Mouse (Mus musculus): Measurements from ENCODE around the gene Map2. TPM values are rescaled to one million over a fixed set of nuclear protein-coding genes. Genes with fewer than 3 reads are reported as not detected.

The Map2 gene
- polyA plus RNA-seq, 1 experiment from 2014 or later: 12.7 TPM

DNA sequence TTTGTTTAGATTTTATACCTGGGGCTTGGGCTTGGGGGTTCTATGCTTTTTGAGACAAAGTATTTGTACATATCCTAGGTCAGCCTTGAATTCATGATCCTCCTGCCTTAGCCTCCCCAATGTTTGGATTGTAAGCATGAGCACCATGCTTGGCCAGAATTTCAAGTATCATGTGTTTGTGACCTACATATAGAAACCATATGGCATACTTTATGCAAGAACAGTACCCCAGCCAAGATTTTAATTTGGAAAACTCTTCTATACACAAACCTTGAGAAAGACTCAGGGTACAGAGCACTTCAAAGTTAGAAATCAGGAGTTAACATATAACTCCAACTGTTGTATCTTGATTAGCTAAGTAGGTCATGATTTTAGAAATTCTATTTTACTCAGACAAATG, 243.3 kb downstream of the Map2 start:
- no peak for DNase-seq (ENCODE audit: low spot score)
- Histone ChIP-seq H3K9ac (ENCODE audit: low read length) (no peak overlapping the region), H3K4me2 (ENCODE audit: low read length) (no peak overlapping the region), H3K9me3 (ENCODE audit: control insufficient read depth, low read length) (no peaks in the 10 kb centered on the region), H3K36me3 (ENCODE audit: control insufficient read depth, insufficient read depth, low read length) (no peaks in the 10 kb centered on the region), H3K4me3 (ENCODE audit: low read depth, low read length) (no peak overlapping the region), H3K27me3 (replicated peaks; ENCODE audit: control insufficient read depth, insufficient read depth, low read length) (no peaks in the 10 kb centered on the region), H3K27ac (ENCODE audit: low read depth) (no peak overlapping the region), H3K4me1 (replicated peaks; ENCODE audit: control insufficient read depth, insufficient read depth, low read length) (no peaks in the 10 kb centered on the region)
- ATAC-seq (replicated peaks; ENCODE audit: low FRiP score, low TSS enrichment, low read depth): no peak

- 90% methylated on average over 5 of the region's 5 CpGs for WGBS
- Histone ChIP-seq H3K36me3 (ENCODE audit: control insufficient read depth, insufficient read depth, low read length) (no peaks in the 10 kb centered on the region), H3K4me3 (ENCODE audit: low read depth, low read length) (no peak overlapping the region), H3K4me1 (replicated peaks; ENCODE audit: control insufficient read depth, insufficient read depth, low read length) (no peaks in the 10 kb centered on the region), H3K27me3 (replicated peaks; ENCODE audit: control insufficient read depth, insufficient read depth, low read length) (no peaks in the 10 kb centered on the region), H3K27ac (ENCODE audit: low read depth) (no peak overlapping the region), H3K9me3 (ENCODE audit: control insufficient read depth, low read length) (no peaks in the 10 kb centered on the region), H3K9ac (ENCODE audit: low read length) (no peak overlapping the region), H3K4me2 (ENCODE audit: low read length) (no peak overlapping the region)
- ATAC-seq (replicated peaks; ENCODE audit: low FRiP score, low TSS enrichment, low read depth) (no peak), DNase-seq (ENCODE audit: low spot score) (no peak)
These were observed 251.0 kb downstream of the Map2 start for GRCm38 (mm10) chr1:66426073-66426472.

- no peak overlapping the region for H3K4me2 ChIP-seq (ENCODE audit: low read length)
- H3K4me3 ChIP-seq (ENCODE audit: low read depth, low read length): no peak overlapping the region
- no peak for DNase-seq (ENCODE audit: low spot score)
- no peaks in the 10 kb centered on the region for H3K27me3 ChIP-seq (replicated peaks; ENCODE audit: control insufficient read depth, insufficient read depth, low read length)
- no peak for ATAC-seq (replicated peaks; ENCODE audit: low FRiP score, low TSS enrichment, low read depth)
- no peaks in the 10 kb centered on the region for H3K9me3 ChIP-seq (ENCODE audit: control insufficient read depth, low read length)
- H3K4me1 ChIP-seq (replicated peaks; ENCODE audit: control insufficient read depth, insufficient read depth, low read length): no peaks in the 10 kb centered on the region
- no peak overlapping the region for H3K9ac ChIP-seq (ENCODE audit: low read length)
- no peak overlapping the region for H3K27ac ChIP-seq (ENCODE audit: low read depth)
- no peaks in the 10 kb centered on the region for H3K36me3 ChIP-seq (ENCODE audit: control insufficient read depth, insufficient read depth, low read length)
These were observed 255.9 kb downstream of the Map2 start for GRCm38 (mm10) chr1:66430962-66431361.

DNA sequence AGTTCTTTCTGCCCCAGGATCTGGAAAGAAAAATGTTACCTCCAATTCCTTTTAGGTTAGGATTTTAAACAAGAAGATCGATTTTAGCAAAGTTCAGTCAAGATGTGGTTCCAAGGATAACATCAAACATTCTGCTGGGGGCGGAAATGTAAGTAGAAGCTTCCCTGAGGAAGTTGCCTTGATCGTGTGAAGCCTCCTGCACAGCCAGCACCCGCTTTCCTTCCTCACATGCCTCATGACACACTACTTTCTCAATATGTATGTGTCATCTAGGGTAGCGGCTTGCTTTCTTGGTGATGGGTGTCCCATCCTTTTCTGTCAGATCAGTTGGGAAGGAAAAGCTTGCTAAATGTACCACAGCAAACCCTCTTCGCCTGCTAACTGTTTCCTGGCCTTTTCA, 256.4 kb downstream of the Map2 start:
- ATAC-seq (replicated peaks; ENCODE audit: low FRiP score, low TSS enrichment, low read depth) (no peak), DNase-seq (ENCODE audit: low spot score) (no peak)

DNA sequence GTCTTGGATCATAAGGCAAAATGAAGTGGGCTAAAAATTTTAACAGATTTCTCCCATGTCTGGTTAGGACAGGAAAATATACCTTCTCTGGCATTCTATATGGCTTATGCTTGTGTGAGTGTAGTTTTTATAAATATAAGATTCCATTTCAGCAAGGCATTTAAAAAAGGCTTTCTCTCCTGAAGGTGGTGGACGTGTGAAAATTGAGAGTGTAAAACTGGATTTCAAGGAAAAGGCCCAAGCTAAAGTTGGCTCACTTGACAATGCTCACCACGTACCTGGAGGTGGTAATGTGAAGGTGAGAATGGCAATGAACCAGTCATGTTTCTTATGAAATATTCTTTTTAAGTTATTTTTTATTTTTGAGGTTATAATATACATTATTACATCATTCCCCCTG, 263.0 kb downstream of the Map2 start:
- H3K27me3 ChIP-seq (replicated peaks; ENCODE audit: control insufficient read depth, insufficient read depth, low read length): no peaks in the 10 kb centered on the region
- 83% methylated on average over 2 of the region's 2 CpGs for WGBS
- no peak overlapping the region for H3K9ac ChIP-seq (ENCODE audit: low read length)
- no peak overlapping the region for H3K4me3 ChIP-seq (ENCODE audit: low read depth, low read length)
- H3K4me2 ChIP-seq (ENCODE audit: low read length): no peak overlapping the region
- ATAC-seq (replicated peaks; ENCODE audit: low FRiP score, low TSS enrichment, low read depth): no peak
- no peak for DNase-seq (ENCODE audit: low spot score)
- no peaks in the 10 kb centered on the region for H3K9me3 ChIP-seq (ENCODE audit: control insufficient read depth, low read length)
- no peaks in the 10 kb centered on the region for H3K36me3 ChIP-seq (ENCODE audit: control insufficient read depth, insufficient read depth, low read length)
- no peak overlapping the region for H3K27ac ChIP-seq (ENCODE audit: low read depth)
- no peaks in the 10 kb centered on the region for H3K4me1 ChIP-seq (replicated peaks; ENCODE audit: control insufficient read depth, insufficient read depth, low read length)

More for the DNA sequence above, 256.4 kb downstream of the Map2 start:
- Histone ChIP-seq H3K9ac (ENCODE audit: low read length) (no peak overlapping the region), H3K27me3 (replicated peaks; ENCODE audit: control insufficient read depth, insufficient read depth, low read length) (no peaks in the 10 kb centered on the region), H3K36me3 (ENCODE audit: control insufficient read depth, insufficient read depth, low read length) (no peaks in the 10 kb centered on the region), H3K9me3 (ENCODE audit: control insufficient read depth, low read length) (no peaks in the 10 kb centered on the region), H3K4me2 (ENCODE audit: low read length) (no peak overlapping the region), H3K4me3 (ENCODE audit: low read depth, low read length) (no peak overlapping the region), H3K27ac (ENCODE audit: low read depth) (no peak overlapping the region), H3K4me1 (replicated peaks; ENCODE audit: control insufficient read depth, insufficient read depth, low read length) (no peaks in the 10 kb centered on the region)
- WGBS: 87% methylated on average over 6 of the region's 6 CpGs

DNA sequence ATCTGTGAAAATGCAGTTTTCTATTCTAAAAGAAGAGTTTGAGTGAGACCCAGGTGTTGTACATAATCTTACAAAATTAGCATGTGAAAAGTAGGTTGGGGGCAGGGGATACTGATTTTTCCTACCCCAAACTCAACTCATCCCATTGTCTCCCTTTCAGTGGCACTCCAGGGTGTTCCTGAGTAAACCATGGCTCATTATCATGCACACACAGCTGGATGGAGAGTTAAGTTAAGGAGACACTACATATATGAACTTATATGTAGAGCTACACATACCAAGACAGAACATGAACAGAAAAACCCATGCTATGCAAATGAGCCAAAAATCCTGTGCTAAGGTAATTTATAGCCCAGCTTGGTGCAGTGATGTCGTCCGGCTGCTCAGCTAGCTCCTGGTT, 267.8 kb downstream of the Map2 start:
- H3K4me3 ChIP-seq (ENCODE audit: low read depth, low read length): no peak overlapping the region

DNA sequence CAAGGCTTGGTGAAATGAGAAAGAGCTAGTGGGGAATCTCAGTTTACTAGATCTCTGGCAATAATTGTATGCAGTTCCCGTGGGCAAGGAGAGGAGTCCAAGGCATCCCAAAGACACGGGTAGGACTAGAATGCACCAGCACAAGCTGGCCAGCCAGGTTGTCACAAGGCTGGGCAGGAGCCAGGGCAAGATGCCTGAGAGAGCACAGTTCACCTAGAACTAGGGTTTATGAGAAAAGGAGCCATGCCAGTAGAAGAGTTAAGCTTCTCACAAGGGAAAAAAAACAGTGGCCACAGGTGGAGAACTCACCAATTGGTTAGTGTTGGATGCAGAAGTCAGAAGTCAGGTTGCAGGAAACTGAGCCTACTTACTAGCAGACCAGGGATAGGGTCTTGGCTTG, 274.4 kb downstream of the Map2 start:
- DNase-seq (ENCODE audit: low spot score): no peak
- Histone ChIP-seq H3K9me3 (ENCODE audit: control insufficient read depth, low read length) (no peaks in the 10 kb centered on the region), H3K4me1 (replicated peaks; ENCODE audit: control insufficient read depth, insufficient read depth, low read length) (no peaks in the 10 kb centered on the region), H3K27ac (ENCODE audit: low read depth) (no peak overlapping the region), H3K36me3 (ENCODE audit: control insufficient read depth, insufficient read depth, low read length) (no peaks in the 10 kb centered on the region), H3K9ac (ENCODE audit: low read length) (no peak overlapping the region), H3K4me2 (ENCODE audit: low read length) (no peak overlapping the region), H3K4me3 (ENCODE audit: low read depth, low read length) (no peak overlapping the region), H3K27me3 (replicated peaks; ENCODE audit: control insufficient read depth, insufficient read depth, low read length) (no peaks in the 10 kb centered on the region)
- no peak for ATAC-seq (replicated peaks; ENCODE audit: low FRiP score, low TSS enrichment, low read depth)
- 63% methylated on average over 2 of the region's 2 CpGs for WGBS

More for the DNA sequence above, 267.8 kb downstream of the Map2 start:
- ATAC-seq (replicated peaks; ENCODE audit: low FRiP score, low TSS enrichment, low read depth) (no peak), DNase-seq (ENCODE audit: low spot score) (no peak)
- Histone ChIP-seq H3K9me3 (ENCODE audit: control insufficient read depth, low read length) (no peaks in the 10 kb centered on the region), H3K27me3 (replicated peaks; ENCODE audit: control insufficient read depth, insufficient read depth, low read length) (no peaks in the 10 kb centered on the region), H3K4me1 (replicated peaks; ENCODE audit: control insufficient read depth, insufficient read depth, low read length) (no peaks in the 10 kb centered on the region), H3K4me2 (ENCODE audit: low read length) (no peak overlapping the region), H3K27ac (ENCODE audit: low read depth) (no peak overlapping the region), H3K9ac (ENCODE audit: low read length) (no peak overlapping the region), H3K36me3 (ENCODE audit: control insufficient read depth, insufficient read depth, low read length) (no peaks in the 10 kb centered on the region)
- WGBS: 81% methylated on average over 2 of the region's 2 CpGs

- H3K36me3 ChIP-seq (ENCODE audit: control insufficient read depth, insufficient read depth, low read length): no peaks in the 10 kb centered on the region
- no peak overlapping the region for H3K27ac ChIP-seq (ENCODE audit: low read depth)
- no peak for ATAC-seq (replicated peaks; ENCODE audit: low FRiP score, low TSS enrichment, low read depth)
- H3K4me2 ChIP-seq (ENCODE audit: low read length): no peak overlapping the region
- DNase-seq (ENCODE audit: low spot score): no peak
- no peaks in the 10 kb centered on the region for H3K4me1 ChIP-seq (replicated peaks; ENCODE audit: control insufficient read depth, insufficient read depth, low read length)
- H3K4me3 ChIP-seq (ENCODE audit: low read depth, low read length): no peak overlapping the region
- H3K27me3 ChIP-seq (replicated peaks; ENCODE audit: control insufficient read depth, insufficient read depth, low read length): no peaks in the 10 kb centered on the region
- no peak overlapping the region for H3K9ac ChIP-seq (ENCODE audit: low read length)
- 30% methylated on average over 2 of the region's 2 CpGs for WGBS
- H3K9me3 ChIP-seq (ENCODE audit: control insufficient read depth, low read length): no peaks in the 10 kb centered on the region
These were observed 281.5 kb downstream of the Map2 start for GRCm38 (mm10) chr1:66456580-66456979.

- Histone ChIP-seq H3K27ac (ENCODE audit: low read depth) (no peak overlapping the region), H3K4me1 (replicated peaks; ENCODE audit: control insufficient read depth, insufficient read depth, low read length) (no peaks in the 10 kb centered on the region), H3K4me2 (ENCODE audit: low read length) (no peak overlapping the region), H3K27me3 (replicated peaks; ENCODE audit: control insufficient read depth, insufficient read depth, low read length) (no peaks in the 10 kb centered on the region), H3K9me3 (ENCODE audit: control insufficient read depth, low read length) (no peaks in the 10 kb centered on the region), H3K9ac (ENCODE audit: low read length) (no peak overlapping the region), H3K4me3 (ENCODE audit: low read depth, low read length) (no peak overlapping the region), H3K36me3 (ENCODE audit: control insufficient read depth, insufficient read depth, low read length) (no peaks in the 10 kb centered on the region)
- 77% methylated on average over 3 of the region's 3 CpGs for WGBS
- ATAC-seq (replicated peaks; ENCODE audit: low FRiP score, low TSS enrichment, low read depth) (no peak), DNase-seq (ENCODE audit: low spot score) (no peak)
These were observed 282.7 kb downstream of the Map2 start for GRCm38 (mm10) chr1:66457747-66458146.
